Mouse (Mus musculus) urinary bladder, adult 2 months (tissue): ENCODE results near the gene Hist1h2ae. TPM values are rescaled to one million over a fixed set of nuclear protein-coding genes. Genes with fewer than 3 reads are reported as not detected.
"Not testable (repeated sequence)": the region's sequence is repeated elsewhere in the genome, so short reads cannot be mapped to it uniquely, and the experiment has no call there.

ENCODE experiments used
- DNase-seq: peaks from one replicate; pipeline ENCODE4 v3.0.0; 2022; ENCODE audit warnings: low spot score
- polyA plus RNA-seq: library from polyadenylated mRNA; depleted of rRNA; stranded (reverse); fragments of >200 nt; gene quantifications from 2 replicates; pipeline ENCODE4 v1.2.3, GENCODE M21; 2012; rRNA removed

Hist1h2ae gene
- 0.15 and 0.53 TPM in 2 replicates for polyA plus RNA-seq

DNA sequence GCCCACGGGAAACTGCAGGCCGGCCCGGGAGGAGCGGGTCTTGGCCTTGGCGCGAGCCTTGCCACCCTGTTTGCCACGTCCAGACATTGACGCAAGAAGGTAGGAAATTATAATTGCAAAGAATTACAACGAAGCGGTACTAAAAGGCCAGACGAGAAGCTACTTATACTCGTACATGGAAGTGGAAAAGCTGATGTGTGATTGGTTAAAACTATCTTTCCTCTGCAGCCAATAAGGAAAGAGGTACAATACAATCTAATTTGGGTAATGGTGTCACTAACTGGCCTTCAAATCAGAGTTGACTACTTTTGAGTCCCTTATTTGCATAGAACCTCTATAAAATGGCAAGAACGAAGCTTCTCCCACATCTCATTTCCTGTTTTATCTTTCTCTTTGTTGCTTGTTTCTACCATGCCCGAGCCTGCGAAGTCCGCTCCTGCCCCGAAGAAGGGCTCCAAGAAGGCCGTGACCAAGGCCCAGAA is at the start of gene Hist1h2ae, which contains the start of gene Hist1h2bg:
TSS of gene Hist1h2ae (minus strand) at position 199 of the 482 bp plus-strand sequence.
TSS of gene Hist1h2bg (plus strand) at position 375 of the 482 bp plus-strand sequence.
- peak; percentile 61 for DNase-seq

DNA sequence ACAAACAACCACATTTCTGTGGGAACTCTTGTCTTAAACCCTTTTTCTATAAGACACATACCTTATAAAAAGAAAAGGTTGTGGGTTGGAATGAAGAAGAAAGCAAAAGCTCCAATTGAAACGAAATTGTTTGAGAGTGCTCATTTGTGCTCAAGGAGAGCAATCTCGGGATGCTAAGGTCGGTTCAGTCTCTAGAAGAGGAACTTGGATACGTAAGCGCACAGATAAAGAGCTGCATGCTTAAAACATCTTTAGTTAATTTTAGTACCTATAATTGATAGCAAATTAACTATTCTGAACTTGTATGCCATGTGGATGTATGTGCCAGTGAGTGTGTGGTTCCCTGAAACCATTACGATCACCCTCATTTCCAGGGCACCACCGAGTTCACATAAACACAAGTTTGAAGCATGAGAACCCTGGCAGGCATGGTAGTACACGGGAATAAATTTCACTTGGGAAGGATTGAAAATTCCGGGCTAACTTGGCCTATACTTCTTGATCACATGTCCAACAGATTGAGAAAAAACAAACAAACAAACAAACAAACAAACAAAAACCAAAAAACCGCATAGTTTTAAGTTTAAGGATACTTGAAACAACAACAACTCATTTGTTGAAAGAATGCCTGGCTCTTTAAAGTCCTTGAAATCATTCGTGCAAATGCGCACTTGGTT is 49.2 kb upstream of the Hist1h2ae start:
- no peak for DNase-seq

DNA sequence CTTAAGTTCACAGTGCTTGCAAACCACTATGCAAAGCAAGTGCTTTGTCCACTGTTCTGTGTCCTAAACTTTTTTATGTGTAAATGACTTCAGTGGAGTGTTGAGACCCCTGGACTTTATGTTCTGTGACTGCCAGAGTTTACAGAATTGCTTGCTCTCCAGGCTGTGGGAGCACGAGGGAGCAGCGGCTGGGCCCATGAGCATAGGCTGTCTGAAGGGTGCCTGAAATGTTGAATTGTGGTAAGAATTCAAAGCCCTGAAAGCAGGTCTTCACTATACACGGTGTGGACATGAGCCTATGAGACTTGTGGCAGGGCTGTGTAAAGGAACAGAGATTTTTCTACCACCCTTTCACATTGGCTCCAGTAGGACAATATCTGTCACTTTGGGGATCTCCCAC is 40.6 kb upstream of the Hist1h2ae start:
- no peak for DNase-seq

DNA sequence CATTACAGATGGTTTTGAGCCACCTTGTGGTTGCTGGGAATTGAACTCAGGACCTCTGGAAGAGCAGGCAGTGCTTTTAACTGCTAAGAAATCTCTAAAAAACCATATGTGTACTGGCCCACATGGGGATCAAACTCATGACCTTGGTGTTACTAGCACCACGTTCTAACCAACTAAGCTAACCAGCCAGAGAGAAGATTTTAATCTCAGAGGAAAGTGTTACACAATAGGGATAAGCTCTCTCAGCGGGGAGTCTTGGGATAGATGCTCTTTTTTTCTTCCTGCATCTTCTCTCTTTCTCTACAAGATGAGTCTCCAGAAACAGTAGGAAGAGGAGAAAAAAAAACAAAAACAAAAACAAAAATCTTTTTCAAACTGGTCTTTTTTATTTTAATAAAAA is 39.4 kb upstream of the Hist1h2ae start:
- DNase-seq = no peak

DNA sequence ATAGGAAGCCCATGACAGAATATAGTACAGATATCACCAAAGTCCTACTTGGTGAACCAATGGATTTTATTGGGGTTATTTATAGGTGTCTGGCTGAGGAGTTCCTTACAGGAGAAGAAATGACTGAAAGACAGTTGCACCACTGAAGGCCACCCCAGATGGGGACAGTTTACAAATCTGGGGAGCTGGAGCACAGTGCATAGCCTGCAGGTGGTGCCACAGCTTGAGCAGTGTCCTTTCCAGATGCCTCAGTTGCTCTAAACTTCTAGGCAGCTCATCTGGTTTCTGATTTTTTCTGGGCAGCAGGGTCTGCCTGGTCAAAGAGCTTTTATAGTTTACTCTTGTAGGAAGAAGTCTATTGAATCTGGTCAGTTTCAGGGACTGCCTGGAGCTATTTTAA is 38.8 kb upstream of the Hist1h2ae start:
- DNase-seq = no peak

DNA sequence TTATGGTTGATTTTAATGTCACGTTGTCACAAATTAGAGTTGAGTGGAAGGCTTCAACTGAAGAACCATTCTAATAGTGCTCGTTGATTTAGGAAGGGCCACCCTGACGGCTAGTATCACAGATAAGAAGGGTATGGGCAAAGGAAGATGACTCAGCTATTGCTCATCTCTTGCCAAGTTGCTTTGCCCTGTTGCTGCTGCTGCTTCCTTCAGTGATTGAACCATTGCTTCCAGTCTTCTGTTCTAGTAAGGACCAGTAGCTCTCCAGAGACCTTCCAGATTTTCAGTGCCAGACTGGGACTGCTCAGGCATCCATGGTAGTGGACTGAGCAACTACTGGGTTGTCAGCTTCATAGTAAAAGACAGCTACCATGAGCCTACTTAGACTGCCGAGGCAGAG is 38.2 kb upstream of the Hist1h2ae start:
- DNase-seq = no peak

DNA sequence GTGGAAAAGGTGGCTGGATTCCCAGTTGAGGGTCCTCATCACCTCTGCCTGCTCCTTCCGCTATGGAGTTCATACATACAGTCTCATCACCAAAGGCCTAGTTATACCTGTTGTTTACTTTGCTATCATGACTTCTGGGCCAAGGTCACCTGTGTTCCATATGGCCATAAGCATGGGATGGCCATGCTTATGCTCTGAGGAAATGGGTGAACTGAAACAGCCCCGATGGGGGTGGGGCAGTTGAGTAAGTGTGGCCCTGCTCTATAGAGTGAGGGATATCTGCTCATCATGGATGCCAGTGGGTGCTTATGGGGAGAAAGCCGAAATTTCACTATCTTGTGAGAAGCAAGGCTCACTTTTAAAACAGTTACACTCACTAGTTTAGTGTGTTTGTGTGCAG is 34.0 kb upstream of the Hist1h2ae start:
- DNase-seq = no peak

DNA sequence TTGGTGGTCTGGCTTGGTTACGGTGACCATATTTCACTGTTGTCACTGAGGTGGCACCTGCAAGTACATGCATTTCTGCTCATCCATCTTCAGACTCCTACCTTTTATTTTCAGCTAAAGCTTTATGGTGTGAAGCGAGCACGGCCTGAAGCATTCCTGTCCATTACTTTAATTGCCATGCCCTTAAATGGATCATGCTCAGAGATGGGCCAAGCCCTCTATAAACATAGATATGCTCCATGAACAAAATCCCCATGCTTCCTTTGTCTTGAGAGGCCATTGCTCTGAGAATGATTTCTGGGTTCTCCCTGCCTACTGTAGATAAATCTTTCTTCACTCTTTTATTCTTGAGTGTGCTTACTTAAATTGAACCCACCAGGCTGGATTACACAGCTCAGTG is 33.4 kb upstream of the Hist1h2ae start:
- no peak for DNase-seq

DNA sequence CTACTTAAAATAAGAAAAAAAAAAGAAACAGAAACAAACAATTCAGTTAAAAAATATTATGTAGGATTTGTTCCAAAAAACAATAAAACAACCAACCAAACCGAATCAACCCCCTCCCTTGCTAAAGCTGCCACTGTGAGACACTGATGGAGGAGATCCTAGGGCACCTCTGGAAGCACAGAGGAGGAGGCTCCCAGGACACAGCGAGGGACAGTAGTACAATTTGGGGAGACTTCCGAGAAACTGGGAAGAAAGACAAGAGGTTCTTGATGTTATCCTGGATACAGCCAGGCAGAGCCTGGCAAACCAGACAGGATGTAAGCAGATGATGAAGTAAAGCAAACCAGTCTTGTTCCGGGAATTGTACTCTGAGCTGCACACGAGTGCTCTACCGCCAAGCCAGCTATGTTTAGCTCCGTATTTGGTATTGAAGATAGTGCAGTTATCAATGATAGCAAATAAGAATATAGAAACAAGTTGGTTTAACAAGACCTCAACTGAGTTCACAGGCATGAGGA is 32.2 kb upstream of the Hist1h2ae start:
- no peak for DNase-seq

DNA sequence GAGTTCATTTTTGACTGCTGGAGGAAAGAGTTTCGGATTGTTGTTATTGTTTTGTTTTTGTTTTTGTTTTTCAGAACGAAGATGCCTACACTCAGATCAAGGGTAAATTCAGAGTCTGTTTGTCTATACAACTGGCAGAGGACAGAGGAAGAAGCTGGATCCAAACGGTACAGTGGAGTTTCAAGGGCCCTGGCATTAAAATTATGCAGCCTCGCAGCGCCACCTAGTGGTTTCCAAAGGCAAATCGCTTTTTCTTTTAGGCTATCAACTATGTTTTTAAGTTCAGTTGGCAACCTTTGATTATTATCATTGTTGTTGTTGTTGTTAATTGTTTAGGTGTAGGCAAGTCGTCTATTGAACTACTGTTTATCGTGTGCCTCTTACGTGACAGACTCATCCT is 26.9 kb upstream of the Hist1h2ae start:
- DNase-seq = peak; percentile 55

DNA sequence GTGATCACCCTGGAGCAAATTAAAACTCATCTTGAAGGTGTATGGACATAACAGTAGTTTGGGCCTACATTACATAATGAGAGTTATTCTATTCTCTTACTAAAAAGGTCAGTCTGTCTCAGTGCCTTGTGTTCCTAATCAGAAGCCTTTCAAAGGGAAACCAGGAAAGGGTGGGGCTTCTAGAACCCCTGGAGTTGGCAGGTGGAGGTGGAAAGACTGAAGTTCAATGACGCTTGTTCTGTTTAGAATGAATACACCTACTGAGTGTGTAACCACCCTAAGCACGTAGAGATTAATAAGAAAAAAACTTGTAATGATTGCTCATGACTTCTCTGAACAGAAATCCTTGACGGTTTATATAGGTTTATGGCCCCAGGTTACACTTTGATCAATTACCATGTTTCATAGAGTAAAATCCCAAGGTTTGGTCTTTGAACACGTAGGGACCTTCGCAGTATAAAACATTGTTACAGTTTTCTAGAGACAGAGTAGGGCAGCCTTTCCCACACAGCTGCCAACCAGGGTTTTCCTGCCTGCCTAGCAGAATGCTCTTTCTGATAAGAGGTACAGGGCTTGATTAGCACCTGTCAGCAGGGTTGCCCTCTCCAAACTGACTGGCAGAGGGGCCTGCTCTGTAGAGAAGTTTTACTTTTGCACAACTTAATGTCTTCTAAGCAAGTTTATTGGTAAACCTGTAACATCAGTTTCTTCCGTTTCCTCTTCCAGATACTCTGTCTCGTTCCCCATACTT is 24.8 kb upstream of the Hist1h2ae start:
- DNase-seq = no peak

DNA sequence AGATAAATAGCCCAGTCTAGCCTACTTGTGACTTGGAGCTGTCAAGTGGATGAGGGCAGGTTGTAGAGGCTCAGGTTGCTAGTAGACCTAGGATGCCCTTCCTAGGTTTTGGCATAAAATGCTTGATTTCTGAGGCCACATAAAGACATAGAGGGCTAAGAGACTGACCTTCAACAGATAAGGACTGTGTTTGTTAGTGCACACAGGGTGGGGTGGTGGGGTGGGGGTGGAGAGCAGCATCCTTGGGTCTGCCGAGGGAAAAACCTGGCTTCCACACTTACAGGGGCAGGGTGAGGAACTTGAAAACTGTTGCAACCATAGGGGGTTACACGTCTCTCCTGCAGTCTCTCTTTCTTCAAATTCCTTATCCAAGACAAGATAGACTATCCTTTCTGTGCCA is 24.2 kb upstream of the Hist1h2ae start:
- no peak for DNase-seq

DNA sequence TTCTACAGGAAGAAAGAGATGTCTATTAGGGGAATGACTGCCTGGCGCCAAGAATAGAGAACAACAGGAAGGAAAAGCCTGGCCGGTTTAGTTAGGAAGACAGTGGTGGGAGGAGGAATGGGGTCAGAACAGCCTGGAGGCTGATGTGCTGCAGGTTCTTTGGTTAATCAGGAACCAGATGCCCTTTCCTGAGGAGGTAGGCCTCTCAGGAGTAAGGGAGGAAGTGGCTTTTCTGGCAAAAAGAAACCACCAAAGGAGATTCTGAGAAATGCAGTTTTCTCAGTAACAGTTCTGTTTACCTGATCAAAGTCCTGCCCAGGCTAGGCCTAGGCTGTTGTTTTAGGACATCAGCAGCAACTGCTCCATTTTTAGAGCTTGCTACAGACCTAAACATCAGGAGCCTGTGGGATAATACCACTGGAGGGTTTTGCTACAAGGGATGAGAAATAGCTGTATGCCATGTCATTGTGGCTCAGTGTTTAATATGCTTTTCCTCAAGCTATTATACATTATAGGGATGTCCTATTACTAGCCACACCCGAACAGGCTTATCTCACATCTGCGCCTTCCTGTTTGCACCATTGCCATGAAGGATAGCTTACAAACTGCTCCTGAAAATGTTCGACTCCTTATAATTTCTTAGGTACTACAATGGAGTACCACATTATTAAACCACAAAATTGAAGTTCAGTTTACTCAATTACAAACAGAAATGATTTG is 22.2 kb upstream of the Hist1h2ae start:
- DNase-seq = no peak

DNA sequence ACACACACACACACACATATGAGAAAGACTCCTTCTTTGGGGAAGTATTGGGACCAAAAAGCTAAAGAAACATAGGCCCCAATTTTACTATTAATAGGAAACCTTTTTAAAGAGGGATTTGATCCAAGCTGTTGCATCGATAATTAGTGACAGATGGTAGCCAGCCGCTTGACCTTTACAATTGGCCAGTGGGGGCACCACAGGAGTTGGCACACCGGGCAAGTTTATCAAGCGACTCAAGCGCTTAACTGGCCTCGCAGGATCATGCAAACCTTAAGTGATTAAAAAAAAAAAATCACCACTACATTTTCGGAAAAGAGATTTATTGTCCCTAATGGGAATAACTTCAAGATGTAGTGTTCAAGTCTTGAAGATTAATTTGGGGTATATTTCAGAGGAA is 21.6 kb upstream of the Hist1h2ae start:
- DNase-seq = no peak

DNA sequence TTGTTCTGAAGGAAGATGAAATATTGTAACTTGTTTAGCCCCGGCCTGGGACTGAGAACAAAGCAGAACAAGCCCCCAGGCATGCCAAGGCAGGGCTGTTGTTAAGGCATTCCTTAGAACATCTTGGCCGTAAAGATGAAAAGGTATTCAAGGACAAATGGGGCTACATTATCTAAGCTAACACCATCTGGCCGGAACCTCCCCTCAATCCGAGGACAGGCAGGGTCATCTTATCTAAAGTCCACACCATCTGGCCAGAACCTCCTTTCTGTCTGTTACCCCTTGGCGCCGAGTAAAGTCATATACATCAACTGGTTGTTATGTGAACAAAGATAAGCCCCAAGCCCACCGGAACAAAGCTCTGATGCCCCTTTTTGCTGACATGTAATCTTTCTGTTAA is 20.9 kb upstream of the Hist1h2ae start:
- not testable (repeated sequence) for DNase-seq

DNA sequence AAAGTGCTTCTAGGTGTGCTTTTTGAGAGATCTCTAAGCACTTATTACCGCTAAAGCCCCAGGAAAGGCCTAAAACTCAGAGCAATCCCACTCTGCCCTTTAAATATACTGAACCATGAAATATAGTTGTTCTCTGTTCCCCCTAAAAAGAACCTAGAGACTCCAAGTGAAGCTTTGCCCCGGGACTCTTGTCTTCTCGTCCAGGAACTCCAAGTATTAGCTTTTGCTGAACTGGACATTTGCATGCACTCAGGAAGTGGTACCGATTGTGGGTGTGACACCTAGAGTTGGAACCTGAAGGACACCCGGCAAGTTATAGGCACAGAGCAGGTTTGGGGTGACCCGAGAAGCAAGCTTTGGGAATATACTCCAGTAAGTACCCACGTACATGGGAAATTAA is 20.2 kb upstream of the Hist1h2ae start:
- DNase-seq = no peak

DNA sequence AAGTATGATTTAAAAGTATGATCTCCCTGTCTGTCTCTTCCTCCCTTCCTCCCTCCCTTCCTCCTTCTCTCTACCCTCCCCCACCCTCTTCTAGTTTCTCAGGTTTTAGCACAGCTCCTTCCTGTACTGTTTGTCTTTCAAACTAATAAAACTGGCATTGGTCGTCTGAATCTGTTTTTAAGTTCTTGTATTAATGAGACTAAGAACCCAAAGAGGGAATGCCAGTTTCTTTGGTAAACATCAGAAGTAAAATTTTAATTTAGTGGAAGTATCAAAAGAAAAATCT is 15.9 kb upstream of the Hist1h2ae start:
- DNase-seq = no peak

DNA sequence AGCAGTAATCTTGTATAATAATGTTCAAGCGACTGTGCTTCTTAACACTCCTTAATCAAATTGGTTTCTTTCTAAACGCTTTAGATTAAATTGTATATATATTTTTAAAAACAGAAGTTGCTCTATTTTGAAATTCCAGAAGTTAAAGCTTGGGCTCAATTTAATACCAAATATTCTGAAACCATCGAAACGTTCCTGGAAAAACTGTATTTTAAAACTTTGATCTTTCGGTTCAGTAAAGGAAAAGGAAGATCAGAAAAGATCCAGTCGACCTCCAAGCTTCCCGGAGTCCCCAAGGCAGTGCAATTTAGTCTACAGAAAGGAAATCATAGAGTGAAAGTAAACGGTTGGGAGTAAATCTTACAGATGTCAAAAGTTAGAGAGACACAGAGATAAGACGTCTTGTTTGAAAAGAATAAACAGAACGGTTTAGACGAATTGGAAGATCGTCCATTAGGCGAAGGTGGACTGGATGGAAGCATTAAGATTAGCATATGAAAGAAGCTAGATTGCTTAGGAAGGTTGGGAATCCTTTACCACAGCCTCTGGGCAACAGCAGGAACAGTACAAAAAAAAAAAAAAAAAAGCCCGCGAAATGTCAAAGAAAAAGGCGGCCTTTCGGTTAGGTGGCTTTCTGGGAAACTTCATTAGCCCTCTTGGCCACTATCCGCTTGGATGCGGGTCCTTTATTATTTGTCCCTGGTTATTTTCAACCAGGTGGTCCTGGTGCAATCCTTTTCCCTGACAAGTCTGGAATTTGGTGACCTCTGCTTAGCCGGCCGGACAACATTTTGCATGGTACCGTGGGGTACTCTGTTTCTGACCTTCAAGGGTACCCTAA is 15.3 kb upstream of the Hist1h2ae start:
- no peak for DNase-seq

DNA sequence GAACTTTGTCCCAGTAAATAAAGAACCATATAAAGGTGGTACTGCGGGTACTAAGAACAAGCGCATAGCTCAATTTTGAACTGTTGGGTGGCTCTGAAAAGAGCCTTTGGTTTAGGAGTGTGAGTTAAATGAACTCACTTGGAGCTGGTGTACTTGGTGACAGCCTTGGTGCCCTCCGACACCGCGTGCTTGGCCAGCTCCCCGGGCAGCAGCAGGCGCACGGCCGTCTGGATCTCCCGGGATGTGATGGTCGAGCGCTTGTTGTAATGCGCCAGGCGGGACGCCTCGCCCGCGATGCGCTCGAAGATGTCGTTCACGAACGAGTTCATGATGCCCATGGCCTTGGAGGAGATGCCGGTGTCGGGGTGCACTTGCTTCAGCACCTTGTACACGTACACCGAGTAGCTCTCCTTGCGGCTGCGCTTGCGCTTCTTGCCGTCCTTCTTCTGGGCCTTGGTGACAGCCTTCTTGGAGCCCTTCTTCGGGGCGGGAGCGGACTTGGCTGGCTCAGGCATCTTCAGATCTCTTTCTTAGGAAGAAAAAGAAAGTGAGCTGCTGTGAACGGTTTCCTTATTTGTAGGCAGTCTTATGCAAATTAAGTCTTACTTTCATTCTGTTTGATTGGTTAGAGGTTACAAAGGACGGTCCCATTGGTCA is 14.6 kb upstream of the Hist1h2ae start:
- peak; percentile 48 for DNase-seq

DNA sequence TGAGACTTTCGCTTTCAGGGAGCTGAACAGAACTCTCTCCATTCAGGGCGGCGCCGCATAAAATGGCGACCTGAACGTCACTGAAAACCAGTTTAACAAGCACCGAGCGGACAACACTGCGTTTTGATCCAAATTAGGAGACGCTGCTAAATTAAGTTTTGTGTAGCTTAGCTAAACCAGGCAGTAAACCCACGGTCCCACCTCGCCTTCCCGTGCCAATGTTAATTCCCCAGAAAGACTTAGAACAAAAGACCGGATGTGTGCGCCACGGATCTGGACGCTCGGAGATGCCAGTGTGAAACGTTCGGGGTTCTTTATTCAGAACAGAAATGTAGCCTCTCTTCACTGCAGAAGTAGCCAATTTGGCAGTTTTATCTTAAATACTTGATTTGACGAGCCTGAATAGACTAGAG is 14.0 kb upstream of the Hist1h2ae start:
- peak; percentile 65 for DNase-seq

DNA sequence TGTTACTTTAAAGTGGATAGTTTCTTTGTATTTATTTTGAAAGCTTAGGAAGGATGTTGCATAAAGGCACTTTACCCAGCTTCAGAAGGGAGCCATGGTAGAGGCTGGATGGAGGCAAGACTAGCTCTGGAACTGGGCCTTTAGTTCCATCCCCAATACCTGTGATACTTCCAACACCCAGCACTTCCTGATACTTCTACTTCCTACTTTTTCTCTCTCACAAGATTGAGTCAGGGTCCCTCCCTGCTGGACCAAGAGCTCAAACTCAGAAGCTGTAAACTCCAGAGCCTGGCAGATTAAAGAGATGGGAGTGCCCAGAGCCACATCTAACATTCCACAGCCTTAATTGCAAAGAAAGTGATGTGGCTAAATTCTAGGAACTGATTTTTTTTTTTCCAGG is 13.3 kb upstream of the Hist1h2ae start:
- no peak for DNase-seq
